Mouse (Mus musculus) skeletal muscle tissue, postnatal 0 days (tissue): Measurements from ENCODE around the gene Pgm2. TPM values are rescaled to one million over a fixed set of nuclear protein-coding genes. Genes with fewer than 3 reads are reported as not detected.

Source experiments
- microRNA-seq, 2 experiments: library from miRNA; unstranded; fragments of <30 nt; microRNA quantifications; one replicate each; pipeline ENCODE4; 2016
- polyA plus RNA-seq: library from polyadenylated mRNA; unstranded; fragments of >200 nt; fragmentation: Nextera tagmentation; extraction: Ambion mirVana; gene quantifications from 2 replicates; pipeline ENCODE4 v1.2.1, GENCODE M21; 2015

Gene Pgm2
- 9.3 and 12.3 TPM in 2 replicates for polyA plus RNA-seq

DNA sequence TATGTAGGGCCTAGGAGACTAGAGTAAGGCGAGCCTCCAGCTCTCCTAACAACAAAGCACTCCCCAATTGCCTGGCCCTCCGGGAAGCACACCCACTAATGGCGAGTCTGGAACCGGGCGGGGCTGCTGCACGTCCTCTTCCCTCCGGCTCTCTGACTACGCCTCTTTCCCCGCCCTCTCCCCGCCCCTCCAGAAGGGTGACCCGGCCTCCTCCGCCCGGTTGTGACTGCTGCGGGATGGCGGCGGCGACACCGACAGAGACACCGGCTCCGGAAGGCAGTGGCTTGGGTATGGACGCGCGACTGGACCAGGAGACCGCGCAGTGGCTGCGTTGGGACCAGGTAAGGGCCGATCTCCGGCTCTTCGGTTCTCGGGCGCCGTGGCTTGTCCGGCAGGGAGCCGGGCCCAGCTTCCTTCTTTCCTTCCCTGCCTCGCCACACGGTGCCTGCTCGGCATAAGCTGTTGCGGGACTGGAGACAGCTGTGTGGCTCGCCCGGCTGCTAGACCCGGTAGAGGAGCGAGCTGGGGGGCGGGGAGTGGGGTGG is at the start of gene Pgm2:
Gene Pgm2 (plus strand): TSS at position 203 of the 545 bp plus-strand sequence.

DNA sequence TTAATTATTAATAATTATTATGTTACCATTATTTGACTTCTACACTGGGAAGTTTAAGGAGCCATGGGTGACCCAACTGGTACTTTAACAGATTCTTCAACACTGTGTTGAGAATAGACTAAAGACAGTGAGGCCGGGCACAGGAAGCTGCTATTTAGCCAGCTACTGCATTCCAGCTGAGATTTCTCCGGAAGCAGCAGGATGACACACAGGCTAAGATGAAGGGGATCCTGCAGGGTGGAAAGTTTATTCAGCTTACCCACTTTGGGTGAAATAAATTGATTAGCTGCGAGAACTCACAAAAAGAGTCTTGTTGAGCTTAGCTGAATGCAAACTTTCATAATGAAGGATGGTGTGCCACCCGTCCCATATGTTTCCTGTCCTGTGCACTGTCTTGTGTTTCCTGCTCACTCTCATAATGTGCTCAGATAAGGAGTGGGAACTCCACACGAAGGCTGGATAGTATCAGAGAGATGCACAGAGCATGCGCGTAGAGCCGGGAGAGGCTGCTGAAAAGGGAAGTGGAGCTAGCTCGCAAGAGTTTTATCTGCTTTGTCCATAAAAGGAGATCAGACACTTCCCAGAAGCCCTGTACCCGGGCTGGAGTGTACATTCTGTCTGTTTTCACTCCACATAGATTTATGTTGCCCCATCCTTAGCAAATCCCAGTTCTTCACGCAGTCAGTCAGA is 63.3 kb downstream of the Pgm2 start, which contains the start of gene Tbc1d1:
Gene Tbc1d1 (plus strand): TSS at position 445 of the 690 bp plus-strand sequence.

Small RNAs within 50 kb of the gene (microRNA-seq; reads per million reads assigned to microRNA genes)
- gene Gm22395 (0 reads per million in 2 experiments), gene Gm23967 (0 reads per million in 2 experiments)

Other genes starting within 250 kb of the Pgm2 start
- 10.6 and 14.0 TPM in 2 replicates for gene Rell1, start 124.1 kb upstream of the Pgm2 start, polyA plus RNA-seq
- gene Tbc1d1, start 63.4 kb downstream of the Pgm2 start, polyA plus RNA-seq: 10.6 and 10.9 TPM in 2 replicates